Mouse (Mus musculus) heart, embryonic 11.5 days (tissue): ENCODE data around the gene Mfsd13b. TPM values are rescaled to one million over a fixed set of nuclear protein-coding genes. Genes with fewer than 3 reads are reported as not detected.
A peak's percentile ranks its signal among the peaks of the same experiment; 100 is the strongest.

ENCODE experiments used
- ATAC-seq: fragments of 200-750 bp; cut with Nextera tagmentation; replicated peaks from 2 replicates; pipeline ENCODE4 v1.8.0; 2017; ENCODE audit warnings: moderate library complexity; ENCODE audit not compliant: insufficient number of reproducible peaks, low FRiP score, low TSS enrichment
- H3K27ac ChIP-seq: fragments of 300-500 bp; sonication (generic); 2 replicates; pipeline ENCODE4 v1.5.1; 2014; ENCODE audit warnings: mild to moderate bottlenecking, low read depth, low read length
- H3K27me3 ChIP-seq: fragments of 300-500 bp; sonication (generic); 2 replicates; pipeline ENCODE4 v1.6.1; 2014; ENCODE audit warnings: mild to moderate bottlenecking, low read length, mixed read lengths; ENCODE audit not compliant: control insufficient read depth, insufficient read depth
- H3K36me3 ChIP-seq: fragments of 300-500 bp; sonication (generic); 2 replicates; pipeline ENCODE4 v1.6.1; 2014; ENCODE audit warnings: mild to moderate bottlenecking, low read length, moderate library complexity, mixed read lengths; ENCODE audit not compliant: control insufficient read depth, insufficient read depth
- H3K4me1 ChIP-seq: fragments of 300-500 bp; sonication (generic); 2 replicates; pipeline ENCODE4 v1.6.1; 2014; ENCODE audit warnings: low read length; ENCODE audit not compliant: control insufficient read depth, insufficient read depth
- H3K4me2 ChIP-seq: fragments of 300-500 bp; sonication (generic); 2 replicates; pipeline ENCODE4 v1.6.1; 2014; ENCODE audit warnings: mild to moderate bottlenecking, moderate library complexity
- H3K4me3 ChIP-seq: fragments of 300-500 bp; sonication (generic); 2 replicates; pipeline ENCODE4 v1.5.1; 2014; ENCODE audit warnings: low read depth, low read length
- H3K9ac ChIP-seq: fragments of 300-500 bp; sonication (generic); 2 replicates; pipeline ENCODE4 v1.6.1; 2014; ENCODE audit warnings: mild to moderate bottlenecking, low read depth, low read length, moderate library complexity
- H3K9me3 ChIP-seq: fragments of 300-500 bp; sonication (generic); replicated peaks from 2 replicates; pipeline ENCODE4 v1.6.1; 2016; ENCODE audit warnings: low read length; ENCODE audit not compliant: control insufficient read depth
- WGBS: fragments of 180-500 bp; shearing (Covaris S2); extraction: QIAGEN DNeasy Blood & Tissue Kit; methylation state at CpG from one replicate; pipeline ENCODE4 v1.1.7; 2014; ENCODE audit not compliant: insufficient replicate concordance; 5-methylcytosine and 5-hydroxymethylcytosine counted together
- polyA plus RNA-seq: library from polyadenylated mRNA; unstranded; fragments of >200 nt; fragmentation: Nextera tagmentation; extraction: Ambion mirVana; gene quantifications from 2 replicates; pipeline ENCODE4 v1.2.1, GENCODE M21; 2014

Gene Mfsd13b
- 0.19 and 0.59 TPM in 2 replicates for polyA plus RNA-seq

GRCm38 (mm10) chr7:120982200-120982841, at the start of gene Mfsd13b, which contains the start of gene Cdr2:
TSS of gene Mfsd13b (plus strand) at chr7:120982509.
TSS of gene Cdr2 (minus strand) at chr7:120982312.
- H3K4me1 ChIP-seq = peaks cover 3% of the 10 kb centered on the region; the same call in 1 of the 2 replicates
- peak within 1 kb of the TSS; percentile 78 for H3K4me3 ChIP-seq
- 0% methylated on average over 46 of the region's 46 CpGs for WGBS
- H3K27ac ChIP-seq = peak within 1 kb of the TSS; percentile 80
- no peaks in the 10 kb centered on the region for H3K9me3 ChIP-seq
- H3K9ac ChIP-seq = peak within 1 kb of the TSS; percentile 83
- H3K27me3 ChIP-seq = no peaks in the 10 kb centered on the region
- no peaks in the 10 kb centered on the region for H3K36me3 ChIP-seq
- peak within 1 kb of the TSS; percentile 95 for H3K4me2 ChIP-seq
- peak; percentile 96 for ATAC-seq

GRCm38 (mm10) chr7:120933110-120933509, 49.2 kb upstream of the Mfsd13b start:
- H3K4me1 ChIP-seq = no peaks in the 10 kb centered on the region
- H3K36me3 ChIP-seq = peaks cover 30% of the 10 kb centered on the region
- H3K9ac ChIP-seq = no peak overlapping the region
- no peaks in the 10 kb centered on the region for H3K9me3 ChIP-seq
- 80% methylated on average over 7 of the region's 7 CpGs for WGBS
- H3K27ac ChIP-seq = no peak overlapping the region
- no peak overlapping the region for H3K4me3 ChIP-seq
- no peaks in the 10 kb centered on the region for H3K27me3 ChIP-seq
- no peak overlapping the region for H3K4me2 ChIP-seq
- ATAC-seq = no peak

GRCm38 (mm10) chr7:120933680-120934195, 48.6 kb upstream of the Mfsd13b start:
- Histone ChIP-seq H3K36me3 (peaks cover 23% of the 10 kb centered on the region), H3K27me3 (no peaks in the 10 kb centered on the region), H3K4me2 (no peak overlapping the region), H3K4me3 (no peak overlapping the region), H3K27ac (no peak overlapping the region), H3K9ac (no peak overlapping the region), H3K9me3 (no peaks in the 10 kb centered on the region), H3K4me1 (no peaks in the 10 kb centered on the region)
- ATAC-seq = no peak
- WGBS = 74% methylated on average over 5 of the region's 5 CpGs

GRCm38 (mm10) chr7:120934716-120935115, 47.6 kb upstream of the Mfsd13b start:
- no peak overlapping the region for H3K4me2 ChIP-seq
- no peak for ATAC-seq
- H3K9me3 ChIP-seq = no peaks in the 10 kb centered on the region
- no peak overlapping the region for H3K9ac ChIP-seq
- no peaks in the 10 kb centered on the region for H3K4me1 ChIP-seq
- no peak overlapping the region for H3K27ac ChIP-seq
- no peaks in the 10 kb centered on the region for H3K27me3 ChIP-seq
- 47% methylated on average over 5 of the region's 5 CpGs for WGBS
- no peak overlapping the region for H3K4me3 ChIP-seq
- peaks cover 20% of the 10 kb centered on the region for H3K36me3 ChIP-seq

- no peaks in the 10 kb centered on the region for H3K4me1 ChIP-seq
- no peaks in the 10 kb centered on the region for H3K27me3 ChIP-seq
- peaks cover 15% of the 10 kb centered on the region for H3K36me3 ChIP-seq
- no peak overlapping the region for H3K4me2 ChIP-seq
- no peaks in the 10 kb centered on the region for H3K9me3 ChIP-seq
- no peak overlapping the region for H3K4me3 ChIP-seq
- ATAC-seq = no peak
- H3K9ac ChIP-seq = no peak overlapping the region
- 83% methylated on average over 4 of the region's 4 CpGs for WGBS
- no peak overlapping the region for H3K27ac ChIP-seq
Measured at GRCm38 (mm10) chr7:120936522-120936921, 45.8 kb upstream of the Mfsd13b start.

GRCm38 (mm10) chr7:120938206-120938605, 44.1 kb upstream of the Mfsd13b start:
- Histone ChIP-seq H3K9me3 (no peaks in the 10 kb centered on the region), H3K36me3 (peaks cover 11% of the 10 kb centered on the region)

GRCm38 (mm10) chr7:120940343-120940742, 42.0 kb upstream of the Mfsd13b start:
- peaks cover 8% of the 10 kb centered on the region for H3K36me3 ChIP-seq
- WGBS = 91% methylated on average over 12 of the region's 12 CpGs
- H3K27me3 ChIP-seq = no peaks in the 10 kb centered on the region
- no peaks in the 10 kb centered on the region for H3K4me1 ChIP-seq
- no peak for ATAC-seq
- no peak overlapping the region for H3K4me3 ChIP-seq
- no peaks in the 10 kb centered on the region for H3K9me3 ChIP-seq
- H3K4me2 ChIP-seq = no peak overlapping the region
- H3K9ac ChIP-seq = no peak overlapping the region
- no peak overlapping the region for H3K27ac ChIP-seq

More at GRCm38 (mm10) chr7:120938206-120938605, 44.1 kb upstream of the Mfsd13b start:
- Histone ChIP-seq H3K4me3 (no peak overlapping the region), H3K27me3 (no peaks in the 10 kb centered on the region), H3K4me1 (no peaks in the 10 kb centered on the region), H3K27ac (no peak overlapping the region), H3K9ac (no peak overlapping the region), H3K4me2 (no peak overlapping the region)
- ATAC-seq = no peak
- 85% methylated on average over 9 of the region's 9 CpGs for WGBS

- Histone ChIP-seq H3K27me3 (no peaks in the 10 kb centered on the region), H3K4me1 (no peaks in the 10 kb centered on the region), H3K9me3 (no peaks in the 10 kb centered on the region), H3K4me3 (no peak overlapping the region), H3K27ac (no peak overlapping the region), H3K9ac (no peak overlapping the region), H3K36me3 (peaks cover 8% of the 10 kb centered on the region; the same call in 1 of the 2 replicates), H3K4me2 (no peak overlapping the region)
- WGBS = 85% methylated on average over 6 of the region's 6 CpGs
- ATAC-seq = no peak
Measured at GRCm38 (mm10) chr7:120941214-120941613, 41.1 kb upstream of the Mfsd13b start.

GRCm38 (mm10) chr7:120942506-120942905, 39.8 kb upstream of the Mfsd13b start:
- H3K27ac ChIP-seq = no peak overlapping the region
- no peak overlapping the region for H3K4me2 ChIP-seq
- peaks cover 8% of the 10 kb centered on the region; the same call in 1 of the 2 replicates for H3K36me3 ChIP-seq
- H3K9me3 ChIP-seq = no peaks in the 10 kb centered on the region
- 90% methylated on average over 1 of the region's 1 CpGs for WGBS
- no peaks in the 10 kb centered on the region for H3K27me3 ChIP-seq
- H3K4me3 ChIP-seq = no peak overlapping the region
- ATAC-seq = no peak
- no peaks in the 10 kb centered on the region for H3K4me1 ChIP-seq
- no peak overlapping the region for H3K9ac ChIP-seq
